In genomic region chr5:99708706-99709105, GRCm38 (mm10) we compare ENCODE assay signal across 9 mouse cellular contexts. TPM values are rescaled to one million over a fixed set of nuclear protein-coding genes. Genes with fewer than 3 reads are reported as not detected.
DNase-seq lines count a peak whose midpoint lies in the region; ATAC-seq and TF ChIP-seq lines count a peak whose summit lies in the region.
"Had no signal": no experiment of that assay in that cellular context is flagged by ENCODE, and none has a peak within 500 bp of the region (broad histone marks: within the 10 kb centered on the region; RNA-seq: fewer than 3 reads in every experiment).

No protein-coding gene starts in this region.

- H3K27me3 ChIP-seq in forebrain, postnatal 0 days (ENCODE audit: insufficient read depth, low read length), result no peaks in the 10 kb centered on the region
- H3K27me3 ChIP-seq in forebrain, embryonic 16.5 days (replicated peaks; ENCODE audit: control insufficient read depth, insufficient read depth, low read length), result no peaks in the 10 kb centered on the region
- H3K27me3 ChIP-seq in liver, postnatal 0 days (ENCODE audit: insufficient read depth, low read length), result no peaks in the 10 kb centered on the region
- no peaks in the 10 kb centered on the region for H3K27me3 ChIP-seq in liver, embryonic 11.5 days (replicated peaks; ENCODE audit: control insufficient read depth, insufficient read depth, low read length)

- H3K4me1 ChIP-seq in forebrain, postnatal 0 days (ENCODE audit: insufficient read depth), result no peaks in the 10 kb centered on the region
- no peaks in the 10 kb centered on the region for H3K4me1 ChIP-seq in forebrain, embryonic 16.5 days (replicated peaks; ENCODE audit: control insufficient read depth, insufficient read depth, low read length)
- H3K4me1 ChIP-seq in liver, postnatal 0 days (ENCODE audit: insufficient read depth), result no peaks in the 10 kb centered on the region
- no peaks in the 10 kb centered on the region for H3K4me1 ChIP-seq in liver, embryonic 11.5 days (replicated peaks; ENCODE audit: control insufficient read depth, insufficient read depth, low read length)

- H3K4me2 ChIP-seq in forebrain, postnatal 0 days (ENCODE audit: low read depth), result no peak overlapping the region
- H3K4me2 ChIP-seq in forebrain, embryonic 16.5 days (ENCODE audit: low read length), result no peak overlapping the region
- H3K4me2 ChIP-seq in liver, postnatal 0 days (ENCODE audit: low read depth, low read length), result no peak overlapping the region
- H3K4me2 ChIP-seq in liver, embryonic 11.5 days, result no peak overlapping the region

- intact Hi-C loops in heart, postnatal 14 days (cut with DNase I), result loop anchor here (10.0 kb wide), 2 partner anchors 64 to 504 kb away; no protein-coding TSS in a partner anchor

- H3K4me3 ChIP-seq in forebrain, postnatal 0 days (ENCODE audit: low read depth, low read length), result no peak overlapping the region
- no peak overlapping the region for H3K4me3 ChIP-seq in forebrain, embryonic 16.5 days (replicated peaks; ENCODE audit: low read length)
- no peak overlapping the region for H3K4me3 ChIP-seq in liver, postnatal 0 days (ENCODE audit: low read depth, low read length)
- no peak overlapping the region for H3K4me3 ChIP-seq in liver, embryonic 11.5 days (ENCODE audit: low read depth, low read length)

- no peak overlapping the region for H3K27ac ChIP-seq in forebrain, postnatal 0 days (ENCODE audit: low read depth, low read length)
- H3K27ac ChIP-seq in forebrain, embryonic 16.5 days (ENCODE audit: low read length), result no peak overlapping the region
- no peak overlapping the region for H3K27ac ChIP-seq in liver, postnatal 0 days (ENCODE audit: low read depth)
- no peak overlapping the region for H3K27ac ChIP-seq in liver, embryonic 11.5 days (ENCODE audit: low read depth, low read length)
- H3K27ac ChIP-seq: macrophage had no signal

- H3K9me3 ChIP-seq in forebrain, postnatal 0 days (ENCODE audit: low read length), result no peaks in the 10 kb centered on the region
- no peaks in the 10 kb centered on the region for H3K9me3 ChIP-seq in forebrain, embryonic 16.5 days (ENCODE audit: control insufficient read depth, low read length)
- no peaks in the 10 kb centered on the region for H3K9me3 ChIP-seq in liver, postnatal 0 days (ENCODE audit: low read length)
- no peaks in the 10 kb centered on the region for H3K9me3 ChIP-seq in liver, embryonic 11.5 days (ENCODE audit: control insufficient read depth, low read length)

- no peak overlapping the region for H3K9ac ChIP-seq in forebrain, postnatal 0 days
- no peak overlapping the region for H3K9ac ChIP-seq in forebrain, embryonic 16.5 days (replicated peaks; ENCODE audit: low read depth, low read length)
- no peak overlapping the region for H3K9ac ChIP-seq in liver, postnatal 0 days (replicated peaks)
- H3K9ac ChIP-seq in liver, embryonic 11.5 days (ENCODE audit: low read depth, low read length), result no peak overlapping the region

- WGBS in forebrain, postnatal 0 days, result 38% methylated on average over 6 of the region's 6 CpGs
- WGBS in forebrain, embryonic 16.5 days, result 39% methylated on average over 6 of the region's 6 CpGs
- 36% methylated on average over 6 of the region's 6 CpGs for WGBS in liver, postnatal 0 days (ENCODE audit: insufficient replicate concordance)
- 40% methylated on average over 6 of the region's 6 CpGs for WGBS in liver, embryonic 11.5 days

- peak; percentile 43 for DNase-seq in forebrain, postnatal 0 days
- peak; percentile 23 for DNase-seq in liver, postnatal 0 days
- DNase-seq in liver, embryonic 11.5 days (ENCODE audit: low spot score), result no peak
- DNase-seq in c-Kit-positive CD71-positive TER-119-negative erythroid progenitor cells, embryonic 14.5 days (ENCODE audit: low read depth), result peak; percentile 17
- DNase-seq in lung, postnatal 14 days, result peak; percentile 4
- no peak for DNase-seq in spleen, postnatal 14 days (ENCODE audit: low spot score in 2 of 2)
- no peak for DNase-seq in heart, postnatal 14 days

- TF ChIP-seq EP300 in liver, postnatal 0 days (IDR thresholded peaks at IDR 0.05; ENCODE audit: low read depth), result no peak

- no peaks in the 10 kb centered on the region for H3K36me3 ChIP-seq in forebrain, postnatal 0 days (ENCODE audit: insufficient read depth)
- no peaks in the 10 kb centered on the region for H3K36me3 ChIP-seq in forebrain, embryonic 16.5 days (ENCODE audit: control insufficient read depth, insufficient read depth)
- no peaks in the 10 kb centered on the region for H3K36me3 ChIP-seq in liver, postnatal 0 days (replicated peaks; ENCODE audit: insufficient read depth, low read length)
- H3K36me3 ChIP-seq in liver, embryonic 11.5 days (ENCODE audit: control insufficient read depth, insufficient read depth, low read length), result no peaks in the 10 kb centered on the region

- peak; percentile 57 for TF ChIP-seq CTCF in forebrain, postnatal 0 days (IDR thresholded peaks at IDR 0.05; ENCODE audit: low read depth)
- peak; percentile 56 for TF ChIP-seq CTCF in liver, postnatal 0 days (IDR thresholded peaks at IDR 0.05; ENCODE audit: low read depth)

- ATAC-seq in forebrain, postnatal 0 days, result no peak; the same call in 1 of the 2 replicates
- ATAC-seq in forebrain, embryonic 16.5 days, result no peak
- no peak for ATAC-seq in liver, postnatal 0 days
- ATAC-seq in liver, embryonic 11.5 days (replicated peaks; ENCODE audit: low FRiP score), result no peak

RNA-seq across cellular contexts. Expression of gene Rasgef1b, which starts 20.2 kb away (rescaled TPM):
- total RNA-seq in forebrain, postnatal 0 days (2014; rRNA removed), result 43.6 and 49.6 TPM in 2 replicates
- polyA plus RNA-seq in forebrain, postnatal 0 days (2015; fragmentation: Nextera tagmentation; extraction: Ambion mirVana), result 32.3 and 51.0 TPM in 2 replicates
- polyA plus RNA-seq in forebrain, embryonic 16.5 days (2015; fragmentation: Nextera tagmentation; extraction: Ambion mirVana), result 107 and 121 TPM in 2 replicates
- polyA plus RNA-seq in liver, postnatal 0 days (2015; fragmentation: Nextera tagmentation; extraction: Ambion mirVana), result 9.1 and 11.8 TPM in 2 replicates
- polyA plus RNA-seq in liver, embryonic 11.5 days (2014; fragmentation: Nextera tagmentation; extraction: Ambion mirVana), result 11.2 and 13.3 TPM in 2 replicates
- 10 to 100 TPM; 10.3 to 12.3 TPM for total RNA-seq in heart, postnatal 14 days (2021)

Comparison
In these comparisons a context has a peak if more than half of its experiments do, and no peak if none do; other contexts are left out.
1. DNase-seq: peak in forebrain, postnatal 0 days (single experiment), liver, postnatal 0 days (single experiment), c-Kit-positive CD71-positive TER-119-negative erythroid progenitor cells, embryonic 14.5 days (single experiment) and lung, postnatal 14 days (single experiment); none in liver, embryonic 11.5 days (single experiment), spleen, postnatal 14 days (0 of 2) and heart, postnatal 14 days (0 of 2).